Mouse (Mus musculus) right cerebral cortex, postnatal 14 days (tissue): ENCODE results near the gene Prom2.

Experiments used
- DNase-seq: peaks from one replicate; pipeline ENCODE4 v3.0.0; 2022

Gene Prom2

DNA sequence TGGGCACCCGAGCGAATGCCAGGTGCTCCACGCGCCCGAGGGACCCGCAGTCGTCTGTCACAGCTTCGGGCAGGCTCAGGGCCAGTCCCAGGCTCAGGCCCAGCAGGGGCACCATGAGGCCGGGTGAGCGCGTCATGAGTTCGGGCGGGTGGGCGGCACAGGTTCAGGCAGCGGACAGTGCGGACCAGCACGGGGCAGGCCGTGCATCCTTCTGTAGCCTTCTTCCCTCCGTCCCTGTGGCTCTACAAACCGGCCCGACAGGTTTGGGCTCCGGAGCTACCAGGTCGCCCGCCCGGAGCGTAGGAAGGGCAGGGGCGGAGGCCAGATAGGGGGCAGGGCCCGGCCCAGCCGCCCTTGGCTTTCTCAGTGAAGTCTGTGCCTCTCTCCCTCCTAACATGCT is at the start of gene Prom2:
Prom2 (minus strand) TSS at position 283 of the 400 bp plus-strand sequence.
- no peak for DNase-seq

- no peak for DNase-seq
Measured at GRCm38 (mm10) chr2:127590840-127591239, 49.6 kb upstream of the Prom2 start.

GRCm38 (mm10) chr2:127590204-127590603 is 48.9 kb upstream of the Prom2 start:
- DNase-seq, result no peak

GRCm38 (mm10) chr2:127588897-127589296 is 47.6 kb upstream of the Prom2 start:
- DNase-seq, result no peak

DNA sequence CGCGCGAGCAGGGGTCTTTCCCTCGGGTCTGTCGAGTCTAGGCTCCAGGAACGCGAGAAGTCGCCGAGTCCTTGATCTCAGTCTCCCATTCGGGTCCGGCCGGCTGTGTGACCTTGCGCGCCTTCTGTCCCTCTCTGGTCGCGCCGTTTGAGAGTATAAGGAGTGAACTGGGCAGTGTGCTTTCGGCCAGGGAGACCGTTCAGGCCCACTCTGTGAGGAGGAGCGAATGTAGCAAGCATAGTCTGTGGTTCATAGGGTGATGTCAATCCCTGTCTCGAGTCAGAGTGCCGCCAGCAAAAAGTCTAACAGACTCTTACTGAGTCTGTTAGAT is 46.2 kb upstream of the Prom2 start:
- DNase-seq, result no peak

- DNase-seq, result peak; percentile 78
Measured at GRCm38 (mm10) chr2:127586694-127587513, 45.6 kb upstream of the Prom2 start, which contains the start of the genes Zfp661 and Mrps5. Gene Zfp661, minus strand, starts transcription at chr2:127587094. Gene Mrps5, plus strand, starts transcription at chr2:127587222.

DNA sequence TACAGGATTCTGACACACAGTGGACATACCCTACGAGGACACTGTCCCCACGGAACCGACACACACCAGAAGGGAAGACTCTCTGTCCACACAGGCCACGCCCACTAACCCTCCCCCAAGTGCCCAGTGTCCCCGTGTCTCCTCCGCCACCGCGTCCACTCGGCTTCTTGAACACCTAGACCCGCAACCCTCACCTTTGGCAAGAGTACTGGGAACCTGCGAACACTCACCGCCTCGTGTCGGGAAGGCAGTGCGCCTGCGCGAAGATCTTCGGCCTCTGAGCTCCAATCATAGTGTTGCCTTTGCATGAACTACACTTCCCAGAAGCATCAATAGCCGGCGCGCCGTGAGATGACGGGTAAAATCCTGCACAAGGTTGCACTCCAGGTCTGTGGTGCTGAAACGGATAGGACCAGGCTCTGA is 43.2 kb upstream of the Prom2 start:
- peak; percentile 94 for DNase-seq

DNA sequence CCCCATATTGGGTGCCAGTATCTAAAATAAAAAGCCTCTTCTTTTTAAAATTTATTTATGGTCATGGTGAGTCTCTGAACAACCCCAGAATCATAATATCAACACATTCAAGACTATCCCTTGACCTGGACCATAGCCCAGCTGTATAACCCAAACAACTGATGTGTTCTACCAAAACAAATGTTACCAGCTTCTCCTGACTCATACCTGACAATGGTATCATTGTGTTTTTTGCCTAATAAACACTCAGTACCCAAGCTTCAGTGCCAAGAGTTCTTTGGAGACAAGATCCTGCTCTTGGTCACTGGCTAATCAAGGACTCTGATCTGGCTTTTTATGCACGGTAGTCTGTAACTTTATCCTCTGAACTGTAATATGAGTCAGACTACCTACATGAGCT is 32.1 kb upstream of the Prom2 start:
- DNase-seq, result no peak

- DNase-seq, result peak; percentile 94
Measured at GRCm38 (mm10) chr2:127559070-127559966, 18.1 kb upstream of the Prom2 start.

DNA sequence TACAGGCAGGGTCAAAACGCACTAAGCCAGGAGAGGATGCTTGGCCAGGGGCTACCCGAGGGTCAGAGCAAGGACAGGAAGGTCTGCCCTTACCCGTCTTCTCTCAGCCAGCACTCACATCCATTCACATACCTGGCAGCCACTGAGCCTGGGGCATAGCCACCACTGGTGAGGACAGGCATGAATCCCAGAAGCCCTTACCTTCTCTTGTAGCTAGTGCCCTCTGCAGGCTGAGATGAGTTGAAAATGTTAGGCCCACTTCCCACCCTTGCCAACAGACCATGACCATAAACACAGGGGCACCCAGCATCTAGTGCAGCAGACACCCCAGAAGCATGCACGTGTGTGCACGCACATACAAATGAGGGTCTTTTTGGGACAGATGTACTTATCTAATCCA is 9.8 kb upstream of the Prom2 start:
- peak; percentile 60 for DNase-seq

DNA sequence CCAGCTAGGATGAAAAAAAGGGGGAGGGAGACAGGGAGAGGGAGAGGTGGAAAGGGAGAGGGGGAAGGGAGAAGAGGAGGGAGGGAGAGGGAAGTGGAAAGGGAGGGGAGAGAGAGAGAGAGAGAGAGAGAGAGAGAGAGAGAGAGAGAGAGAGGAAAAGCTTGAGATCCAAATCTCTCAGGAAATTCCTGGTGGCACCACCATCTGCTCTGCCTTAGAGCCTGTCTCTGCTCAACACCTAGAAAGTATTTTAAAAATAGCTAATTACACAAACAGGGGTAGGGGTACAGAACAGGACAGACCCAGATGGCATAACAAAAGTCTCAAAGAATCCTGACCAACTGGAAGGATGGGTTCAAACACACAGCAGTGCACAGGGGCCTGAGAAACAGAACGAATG is 9.2 kb upstream of the Prom2 start:
- DNase-seq, result no peak

DNA sequence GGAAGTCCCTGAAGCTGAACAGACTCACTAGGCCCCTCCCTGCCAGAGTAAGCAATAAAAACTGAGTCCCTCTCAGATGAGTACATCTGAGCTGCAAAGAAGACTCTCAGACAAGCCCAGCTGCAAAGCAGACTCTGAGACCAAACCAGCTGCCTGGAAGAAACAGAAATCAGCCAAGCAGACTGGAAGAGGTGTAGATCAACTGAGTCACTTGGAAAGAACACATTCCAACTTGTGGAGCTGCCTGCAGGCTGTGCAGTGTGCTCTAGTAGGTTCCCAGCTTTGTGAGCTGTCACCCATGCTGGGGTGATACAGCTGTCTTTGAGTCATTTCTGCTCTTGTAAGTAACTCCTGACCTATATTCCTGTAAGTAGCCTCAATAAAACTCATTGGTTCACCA is 8.4 kb upstream of the Prom2 start:
- DNase-seq, result no peak

- DNase-seq, result no peak
Measured at GRCm38 (mm10) chr2:127548342-127549074, 7.2 kb upstream of the Prom2 start.

DNA sequence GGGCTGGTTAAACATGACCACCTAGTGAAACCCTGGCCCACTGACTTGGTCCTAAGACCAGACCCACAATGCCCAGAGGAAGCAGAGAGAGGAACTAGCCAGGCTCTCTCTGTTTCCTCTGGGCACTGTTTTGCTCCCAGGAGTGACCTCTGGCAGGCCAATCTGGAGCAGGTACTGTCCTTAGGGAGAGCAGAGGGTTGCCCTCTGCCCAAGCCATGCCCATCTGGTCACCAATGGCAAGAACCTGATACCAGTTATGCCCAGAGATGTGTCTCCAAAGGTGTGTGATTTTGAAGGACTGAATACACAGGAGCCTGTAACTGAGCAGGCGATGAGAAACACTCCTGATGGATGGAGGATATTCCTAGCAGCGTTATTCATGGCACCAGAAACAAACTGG is 430 bp upstream of the Prom2 start:
- no peak for DNase-seq

- no peak for DNase-seq
Measured at GRCm38 (mm10) chr2:127539494-127539893, 1.8 kb downstream of the Prom2 start.

- DNase-seq, result no peak
Measured at GRCm38 (mm10) chr2:127537548-127537947, 3.7 kb downstream of the Prom2 start.

GRCm38 (mm10) chr2:127535363-127535762 is 5.9 kb downstream of the Prom2 start:
- peak; percentile 63 for DNase-seq

GRCm38 (mm10) chr2:127532379-127532778 is 8.9 kb downstream of the Prom2 start:
- no peak for DNase-seq

DNA sequence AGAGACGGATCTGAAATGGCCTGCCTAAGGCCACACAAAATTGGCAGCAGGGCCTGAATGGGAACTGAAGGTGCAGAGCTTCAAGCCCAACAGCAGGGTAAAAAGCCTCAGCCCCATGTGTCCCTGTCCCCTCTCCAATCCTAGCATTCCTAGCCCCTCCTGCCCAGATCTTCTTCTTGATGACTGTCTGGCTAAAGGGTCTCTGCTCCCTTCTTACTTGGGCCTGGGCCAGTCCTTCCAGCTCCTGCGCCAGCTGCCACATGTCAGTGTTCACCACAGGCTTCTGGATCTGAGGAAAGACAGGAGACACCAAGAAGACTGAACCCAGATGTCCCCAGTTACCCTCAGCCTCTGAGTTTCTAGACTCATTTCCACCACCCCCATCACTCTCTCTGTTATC is 9.7 kb downstream of the Prom2 start:
- DNase-seq, result no peak

DNA sequence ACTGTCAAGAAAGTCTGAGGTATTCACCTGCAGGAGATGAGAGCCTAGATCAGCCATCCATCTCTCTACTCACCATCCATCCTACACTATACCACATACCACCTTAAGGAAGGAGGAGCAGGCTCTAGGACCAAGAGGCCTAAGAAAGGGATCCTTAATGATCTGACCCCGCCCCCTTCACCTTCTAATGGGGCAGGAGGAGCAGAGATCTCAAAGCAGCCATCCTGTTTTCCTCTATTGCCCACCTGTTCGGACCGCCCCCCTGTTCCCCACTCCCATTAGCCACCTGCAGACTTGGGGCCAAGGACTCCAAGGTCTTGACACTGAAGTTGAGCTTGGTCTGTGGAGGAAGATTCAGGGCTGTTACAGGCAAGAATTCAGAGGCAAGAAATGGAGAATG is 10.8 kb downstream of the Prom2 start:
- DNase-seq, result no peak

GRCm38 (mm10) chr2:127525004-127525775 is 16.1 kb downstream of the Prom2 start:
- DNase-seq, result no peak

GRCm38 (mm10) chr2:127523950-127524729 is 17.1 kb downstream of the Prom2 start:
- no peak for DNase-seq
